Mouse (Mus musculus): ENCODE data around the gene Togaram2. TPM values are rescaled to one million over a fixed set of nuclear protein-coding genes. Genes with fewer than 3 reads are reported as not detected.
"Not testable (repeated sequence)": the region's sequence is repeated elsewhere in the genome, so short reads cannot be mapped to it uniquely, and the experiment has no call there.

The Togaram2 gene
- not detected in 2 replicates for total RNA-seq (2014; rRNA removed)
- polyA plus RNA-seq (2012; rRNA removed) = not detected in 2 replicates

GRCm38 (mm10) chr17:71673092-71673491 is at the start of gene Togaram2:
TSS of gene Togaram2 (plus strand) at chr17:71673261.
- Histone ChIP-seq H3K4me1 (ENCODE audit: control insufficient read depth, insufficient read depth, low read length) (no peaks in the 10 kb centered on the region), H3K36me3 (ENCODE audit: control insufficient read depth, insufficient read depth, low read length) (no peaks in the 10 kb centered on the region), H3K9ac (ENCODE audit: low read depth, low read length) (no peak within 1 kb of the TSS), H3K4me3 (ENCODE audit: insufficient read depth, low read depth, low read length) (no peak within 1 kb of the TSS), H3K27ac (replicated peaks; ENCODE audit: insufficient read depth, low read depth, low read length) (no peak within 1 kb of the TSS), H3K27me3 (ENCODE audit: control insufficient read depth, insufficient read depth, low read length) (no peaks in the 10 kb centered on the region), H3K79me2 (ENCODE audit: control insufficient read depth, insufficient read depth, low read length) (no peaks in the 10 kb centered on the region)
- DNase-seq (ENCODE audit: extremely low read depth, low read depth, low spot score) = no peak
- no peak for TF ChIP-seq POLR2A (IDR thresholded peaks at IDR 0.05; ENCODE audit: extremely low read depth, insufficient read depth, low read length)
- WGBS = 74% methylated on average over 9 of the region's 9 CpGs

- Histone ChIP-seq H3K9ac (ENCODE audit: low read depth, low read length) (no peak overlapping the region), H3K27ac (replicated peaks; ENCODE audit: insufficient read depth, low read depth, low read length) (no peak overlapping the region), H3K27me3 (ENCODE audit: control insufficient read depth, insufficient read depth, low read length) (no peaks in the 10 kb centered on the region), H3K4me1 (ENCODE audit: control insufficient read depth, insufficient read depth, low read length) (no peaks in the 10 kb centered on the region), H3K79me2 (ENCODE audit: control insufficient read depth, insufficient read depth, low read length) (no peaks in the 10 kb centered on the region), H3K36me3 (ENCODE audit: control insufficient read depth, insufficient read depth, low read length) (peaks cover 61% of the 10 kb centered on the region), H3K4me3 (ENCODE audit: insufficient read depth, low read depth, low read length) (no peak overlapping the region)
- 95% methylated on average over 10 of the region's 10 CpGs for WGBS
- TF ChIP-seq CTCF (IDR thresholded peaks at IDR 0.05; ENCODE audit: low read depth, low read length) (no peak), POLR2A (IDR thresholded peaks at IDR 0.05; ENCODE audit: extremely low read depth, insufficient read depth, low read length) (no peak)
- DNase-seq (ENCODE audit: extremely low read depth, low read depth, low spot score) = no peak
Observed at GRCm38 (mm10) chr17:71631806-71632205, 41.3 kb upstream of the Togaram2 start.

- no peaks in the 10 kb centered on the region for H3K4me1 ChIP-seq (ENCODE audit: control insufficient read depth, insufficient read depth, low read length)
- H3K4me3 ChIP-seq (ENCODE audit: insufficient read depth, low read depth, low read length) = no peak overlapping the region
- no peak for DNase-seq (ENCODE audit: extremely low read depth, low read depth, low spot score)
- no peak overlapping the region for H3K27ac ChIP-seq (replicated peaks; ENCODE audit: insufficient read depth, low read depth, low read length)
- no peak for TF ChIP-seq POLR2A (IDR thresholded peaks at IDR 0.05; ENCODE audit: extremely low read depth, insufficient read depth, low read length)
- no peaks in the 10 kb centered on the region for H3K79me2 ChIP-seq (ENCODE audit: control insufficient read depth, insufficient read depth, low read length)
- H3K36me3 ChIP-seq (ENCODE audit: control insufficient read depth, insufficient read depth, low read length) = peaks cover 63% of the 10 kb centered on the region
- no peak overlapping the region for H3K9ac ChIP-seq (ENCODE audit: low read depth, low read length)
- H3K27me3 ChIP-seq (ENCODE audit: control insufficient read depth, insufficient read depth, low read length) = no peaks in the 10 kb centered on the region
- 81% methylated on average over 8 of the region's 8 CpGs for WGBS
Observed at GRCm38 (mm10) chr17:71633350-71633749, 39.7 kb upstream of the Togaram2 start.

- Histone ChIP-seq H3K4me3 (ENCODE audit: insufficient read depth, low read depth, low read length) (no peak overlapping the region), H3K27me3 (ENCODE audit: control insufficient read depth, insufficient read depth, low read length) (no peaks in the 10 kb centered on the region), H3K27ac (replicated peaks; ENCODE audit: insufficient read depth, low read depth, low read length) (no peak overlapping the region), H3K79me2 (ENCODE audit: control insufficient read depth, insufficient read depth, low read length) (peaks cover 7% of the 10 kb centered on the region; the same call in 1 of the 2 replicates), H3K9ac (ENCODE audit: low read depth, low read length) (no peak overlapping the region), H3K36me3 (ENCODE audit: control insufficient read depth, insufficient read depth, low read length) (peaks cover 73% of the 10 kb centered on the region), H3K4me1 (ENCODE audit: control insufficient read depth, insufficient read depth, low read length) (no peaks in the 10 kb centered on the region)
- no peak for DNase-seq (ENCODE audit: extremely low read depth, low read depth, low spot score)
- no peak for TF ChIP-seq POLR2A (IDR thresholded peaks at IDR 0.05; ENCODE audit: extremely low read depth, insufficient read depth, low read length)
- WGBS = 94% methylated on average over 8 of the region's 8 CpGs
Observed at GRCm38 (mm10) chr17:71636786-71637185, 36.3 kb upstream of the Togaram2 start.

GRCm38 (mm10) chr17:71637750-71638265 is 35.3 kb upstream of the Togaram2 start:
- H3K9ac ChIP-seq (ENCODE audit: low read depth, low read length) = no peak overlapping the region
- TF ChIP-seq CTCF (IDR thresholded peaks at IDR 0.05; ENCODE audit: low read depth, low read length) = no peak
- TF ChIP-seq POLR2A (IDR thresholded peaks at IDR 0.05; ENCODE audit: extremely low read depth, insufficient read depth, low read length) = no peak
- peaks cover 74% of the 10 kb centered on the region for H3K36me3 ChIP-seq (ENCODE audit: control insufficient read depth, insufficient read depth, low read length)
- H3K4me3 ChIP-seq (ENCODE audit: insufficient read depth, low read depth, low read length) = no peak overlapping the region
- H3K79me2 ChIP-seq (ENCODE audit: control insufficient read depth, insufficient read depth, low read length) = peaks cover 7% of the 10 kb centered on the region; the same call in 1 of the 2 replicates
- H3K27ac ChIP-seq (replicated peaks; ENCODE audit: insufficient read depth, low read depth, low read length) = no peak overlapping the region
- no peaks in the 10 kb centered on the region for H3K27me3 ChIP-seq (ENCODE audit: control insufficient read depth, insufficient read depth, low read length)
- WGBS = 96% methylated on average over 4 of the region's 4 CpGs
- no peak for DNase-seq (ENCODE audit: extremely low read depth, low read depth, low spot score)
- no peaks in the 10 kb centered on the region for H3K4me1 ChIP-seq (ENCODE audit: control insufficient read depth, insufficient read depth, low read length)

- DNase-seq (ENCODE audit: extremely low read depth, low read depth, low spot score) = not testable (repeated sequence)
Observed at GRCm38 (mm10) chr17:71639056-71639455, 34.0 kb upstream of the Togaram2 start.

More at GRCm38 (mm10) chr17:71639056-71639455, 34.0 kb upstream of the Togaram2 start:
- peaks cover 68% of the 10 kb centered on the region for H3K36me3 ChIP-seq (ENCODE audit: control insufficient read depth, insufficient read depth, low read length)
- not testable (repeated sequence) for H3K79me2 ChIP-seq (ENCODE audit: control insufficient read depth, insufficient read depth, low read length); H3K27ac ChIP-seq (replicated peaks; ENCODE audit: insufficient read depth, low read depth, low read length); H3K4me3 ChIP-seq (ENCODE audit: insufficient read depth, low read depth, low read length); H3K4me1 ChIP-seq (ENCODE audit: control insufficient read depth, insufficient read depth, low read length); H3K9ac ChIP-seq (ENCODE audit: low read depth, low read length); H3K27me3 ChIP-seq (ENCODE audit: control insufficient read depth, insufficient read depth, low read length)
- WGBS = 53% methylated on average over 5 of the region's 5 CpGs
